Mouse (Mus musculus): ENCODE results near the gene Tuba1b. TPM values are rescaled to one million over a fixed set of nuclear protein-coding genes. Genes with fewer than 3 reads are reported as not detected.

Gene Tuba1b
- polyA plus RNA-seq, 1 experiment from 2014 or later = 2,588 TPM

DNA sequence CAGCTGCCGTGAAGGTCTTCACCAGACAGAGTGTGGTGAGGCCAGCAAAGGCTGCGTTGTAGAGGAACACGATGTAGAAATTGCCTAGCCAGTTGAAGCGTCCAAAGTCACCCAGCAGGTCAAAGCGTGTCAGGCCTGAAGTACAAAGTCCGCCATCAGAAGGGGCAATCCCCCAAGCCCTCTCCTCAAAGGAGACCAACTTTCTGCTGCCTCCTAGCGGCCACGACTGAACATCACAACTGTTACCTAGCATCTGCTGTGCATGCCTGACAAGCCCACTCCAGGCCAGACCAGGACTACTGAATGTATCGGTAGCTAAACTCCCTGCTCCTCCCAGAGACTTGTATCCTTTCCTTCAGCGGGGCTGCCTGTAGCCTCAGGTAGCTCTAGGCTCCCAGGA lies 29.7 kb downstream of the Tuba1b start:
- Histone ChIP-seq H3K4me1 (peaks cover 5% of the 10 kb centered on the region; the same call in 1 of the 2 replicates), H3K36me3 (peaks cover 66% of the 10 kb centered on the region), H3K27me3 (ENCODE audit: low read depth, poor library complexity, severe bottlenecking) (peaks cover 14% of the 10 kb centered on the region), H3K27ac (replicated peaks) (no peak overlapping the region; the same call in 1 of the 2 replicates), H3K4me3 (no peak overlapping the region), H3K9me3 (replicated peaks) (no peaks in the 10 kb centered on the region)
- DNase-seq (ENCODE audit: low spot score) = peak; percentile 77
- 32% methylated on average over 10 of the region's 10 CpGs for WGBS

DNA sequence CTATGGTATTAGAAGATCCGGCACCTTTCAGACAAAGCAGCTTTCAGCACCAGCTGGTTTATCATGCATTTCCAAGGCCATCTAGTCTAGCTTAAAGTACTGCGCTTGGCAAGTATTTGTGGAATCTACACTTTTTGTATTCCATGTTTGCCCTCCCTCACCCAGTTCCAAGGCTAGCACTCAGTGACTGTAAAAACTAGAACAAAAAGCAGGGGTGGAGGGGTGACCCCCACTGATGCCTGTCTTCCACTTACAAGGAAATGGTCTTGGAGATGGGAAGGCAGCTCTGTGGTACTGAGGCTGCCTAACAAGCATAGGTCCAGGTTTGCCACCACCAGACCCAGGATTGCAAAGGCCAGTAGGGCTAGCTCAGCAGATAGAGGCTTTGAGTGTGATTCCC lies 31.8 kb downstream of the Tuba1b start:
- Histone ChIP-seq H3K4me1 (peaks cover 17% of the 10 kb centered on the region), H3K9me3 (replicated peaks) (no peaks in the 10 kb centered on the region), H3K36me3 (peaks cover 45% of the 10 kb centered on the region), H3K27ac (replicated peaks) (no peak overlapping the region), H3K4me3 (no peak overlapping the region), H3K27me3 (ENCODE audit: low read depth, poor library complexity, severe bottlenecking) (peaks cover 35% of the 10 kb centered on the region)
- WGBS = 92% methylated on average over 2 of the region's 2 CpGs
- DNase-seq (ENCODE audit: low spot score) = no peak

DNA sequence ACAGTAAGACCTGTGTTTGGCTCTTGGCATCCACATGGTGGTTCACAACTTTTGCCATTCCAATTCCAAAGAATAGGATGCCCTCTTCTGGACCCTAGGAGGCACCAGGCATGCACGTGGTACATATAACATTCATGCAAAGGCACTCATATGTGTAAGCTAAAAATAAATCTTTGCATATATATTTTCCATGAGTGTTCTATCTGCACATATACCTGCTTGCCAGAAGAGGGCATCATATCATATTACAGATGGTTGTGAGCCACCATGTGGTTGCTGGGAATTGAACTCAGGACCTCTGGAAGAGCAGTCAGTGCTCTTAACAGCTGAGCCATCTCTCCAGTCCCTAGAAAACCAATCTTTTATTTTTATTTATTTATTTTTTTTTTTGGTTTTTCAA lies 32.8 kb downstream of the Tuba1b start:
- Histone ChIP-seq H3K36me3 (peaks cover 36% of the 10 kb centered on the region), H3K9me3 (replicated peaks) (no peaks in the 10 kb centered on the region), H3K4me3 (no peak overlapping the region), H3K4me1 (peaks cover 26% of the 10 kb centered on the region), H3K27me3 (ENCODE audit: low read depth, poor library complexity, severe bottlenecking) (peaks cover 46% of the 10 kb centered on the region), H3K27ac (replicated peaks) (no peak overlapping the region)
- no peak for DNase-seq (ENCODE audit: low spot score)
- WGBS = 64% methylated on average over 1 of the region's 1 CpGs

GRCm38 (mm10) chr15:98897928-98898800 lies 36.2 kb downstream of the Tuba1b start, which contains the start of gene Dhh:
Gene Dhh (minus strand): TSS chr15:98898540.
- peak; percentile 52 for DNase-seq (ENCODE audit: low spot score)
- H3K36me3 ChIP-seq = peaks cover 3% of the 10 kb centered on the region
- H3K27ac ChIP-seq (replicated peaks) = 0 out of 2 replicates have a peak within 1 kb of the TSS, but pooled peaks have one; percentile 6
- H3K9me3 ChIP-seq (replicated peaks) = no peaks in the 10 kb centered on the region
- H3K4me1 ChIP-seq = peaks cover 54% of the 10 kb centered on the region
- H3K4me3 ChIP-seq = peak within 1 kb of the TSS; percentile 42
- H3K27me3 ChIP-seq (ENCODE audit: low read depth, poor library complexity, severe bottlenecking) = peaks cover 79% of the 10 kb centered on the region
- 1% methylated on average over 41 of the region's 41 CpGs for WGBS

DNA sequence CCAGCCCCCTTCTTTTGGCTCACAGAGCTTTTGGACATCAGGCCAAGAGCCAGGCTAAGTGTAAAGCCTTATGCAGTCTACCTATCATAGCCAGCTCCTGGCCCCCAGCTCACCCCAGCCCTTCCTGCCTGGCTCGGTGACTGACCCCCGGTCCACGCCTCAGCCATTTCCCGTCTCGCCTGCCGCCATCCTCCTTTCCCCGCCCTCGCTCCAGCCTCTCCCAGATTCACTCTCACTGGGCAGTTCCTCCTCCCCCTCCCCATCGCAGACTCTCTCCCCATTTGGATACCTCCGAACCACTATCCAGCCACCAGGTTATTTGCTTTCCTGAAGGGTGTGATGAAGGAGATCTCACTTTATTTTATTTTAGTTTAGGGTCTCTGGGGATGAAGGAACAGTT lies 36.9 kb downstream of the Tuba1b start:
- Histone ChIP-seq H3K4me1 (peaks cover 54% of the 10 kb centered on the region), H3K36me3 (no peaks in the 10 kb centered on the region), H3K27ac (replicated peaks) (0 out of 2 replicates have a peak overlapping the region, but pooled peaks have one; percentile 6), H3K4me3 (peak overlapping the region; percentile 42), H3K9me3 (replicated peaks) (no peaks in the 10 kb centered on the region), H3K27me3 (ENCODE audit: low read depth, poor library complexity, severe bottlenecking) (peaks cover 86% of the 10 kb centered on the region)
- 2% methylated on average over 10 of the region's 10 CpGs for WGBS
- DNase-seq (ENCODE audit: low spot score) = peak; percentile 29

DNA sequence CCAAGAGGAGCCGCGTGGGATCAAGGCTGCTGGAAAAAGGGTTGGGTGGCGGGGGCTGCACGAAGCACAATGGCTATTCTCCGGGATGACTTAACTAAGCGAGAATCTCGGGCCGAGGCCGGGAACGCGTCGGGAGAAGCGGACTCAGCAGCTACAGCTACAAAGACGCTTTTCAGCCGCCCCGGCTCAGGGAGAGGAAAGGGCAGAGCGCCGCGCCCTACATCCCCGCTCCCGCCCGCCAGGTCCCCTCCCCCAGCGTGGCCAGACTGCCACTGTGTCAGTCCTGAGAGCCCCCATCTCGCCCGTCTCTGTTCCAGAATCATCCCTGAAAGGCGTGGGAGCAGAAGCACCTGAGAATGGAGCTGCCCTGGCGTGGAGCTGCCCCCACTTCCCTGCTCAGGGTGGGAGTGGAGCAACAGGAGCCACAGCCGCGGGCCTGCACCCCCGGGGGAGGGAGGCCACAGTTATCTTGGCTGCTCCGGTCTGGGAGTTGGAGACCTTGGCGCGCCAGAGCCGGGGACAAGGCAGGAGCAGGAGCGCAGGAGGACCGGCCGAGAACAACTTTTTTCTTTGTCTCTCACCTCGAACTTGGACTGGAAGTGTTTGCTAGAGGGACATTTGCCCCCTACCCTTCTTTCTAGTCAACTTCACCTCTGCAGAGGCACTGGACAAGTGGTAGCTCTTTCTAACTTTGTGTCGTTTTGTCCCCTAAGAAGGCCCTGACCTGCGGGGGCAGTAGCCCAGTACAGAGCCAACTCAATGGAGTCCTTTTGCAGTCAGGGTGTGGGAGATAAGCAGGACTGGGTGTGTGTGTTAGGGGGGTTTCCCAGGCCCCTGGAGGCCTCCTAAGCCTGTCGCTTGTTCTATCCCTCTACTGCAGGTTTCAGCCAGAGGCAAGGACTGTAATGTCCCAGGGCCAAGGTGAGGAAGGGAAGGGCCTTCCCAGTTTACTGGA lies 38.5 kb downstream of the Tuba1b start:
- peak; percentile 83 for DNase-seq (ENCODE audit: low spot score)
- peak overlapping the region; percentile 84 for H3K27ac ChIP-seq (replicated peaks)
- WGBS = under 1% methylated on average over 41 of the region's 41 CpGs

GRCm38 (mm10) chr15:98894746-98895634 lies 39.4 kb downstream of the Tuba1b start:
- DNase-seq (ENCODE audit: low spot score) = peak; percentile 52
- H3K27ac ChIP-seq (replicated peaks) = peak overlapping the region; percentile 84
- peaks cover 97% of the 10 kb centered on the region for H3K27me3 ChIP-seq (ENCODE audit: low read depth, poor library complexity, severe bottlenecking)
- H3K9me3 ChIP-seq (replicated peaks) = no peaks in the 10 kb centered on the region
- no peaks in the 10 kb centered on the region for H3K36me3 ChIP-seq
- peaks cover 58% of the 10 kb centered on the region for H3K4me1 ChIP-seq
- peak overlapping the region; percentile 63 for H3K4me3 ChIP-seq
- 2% methylated on average over 38 of the region's 38 CpGs for WGBS

More for the DNA sequence above, 38.5 kb downstream of the Tuba1b start:
- peaks cover 58% of the 10 kb centered on the region for H3K4me1 ChIP-seq
- H3K36me3 ChIP-seq = no peaks in the 10 kb centered on the region
- no peaks in the 10 kb centered on the region for H3K9me3 ChIP-seq (replicated peaks)
- H3K27me3 ChIP-seq (ENCODE audit: low read depth, poor library complexity, severe bottlenecking) = peaks cover 99% of the 10 kb centered on the region
- peak overlapping the region; percentile 63 for H3K4me3 ChIP-seq

DNA sequence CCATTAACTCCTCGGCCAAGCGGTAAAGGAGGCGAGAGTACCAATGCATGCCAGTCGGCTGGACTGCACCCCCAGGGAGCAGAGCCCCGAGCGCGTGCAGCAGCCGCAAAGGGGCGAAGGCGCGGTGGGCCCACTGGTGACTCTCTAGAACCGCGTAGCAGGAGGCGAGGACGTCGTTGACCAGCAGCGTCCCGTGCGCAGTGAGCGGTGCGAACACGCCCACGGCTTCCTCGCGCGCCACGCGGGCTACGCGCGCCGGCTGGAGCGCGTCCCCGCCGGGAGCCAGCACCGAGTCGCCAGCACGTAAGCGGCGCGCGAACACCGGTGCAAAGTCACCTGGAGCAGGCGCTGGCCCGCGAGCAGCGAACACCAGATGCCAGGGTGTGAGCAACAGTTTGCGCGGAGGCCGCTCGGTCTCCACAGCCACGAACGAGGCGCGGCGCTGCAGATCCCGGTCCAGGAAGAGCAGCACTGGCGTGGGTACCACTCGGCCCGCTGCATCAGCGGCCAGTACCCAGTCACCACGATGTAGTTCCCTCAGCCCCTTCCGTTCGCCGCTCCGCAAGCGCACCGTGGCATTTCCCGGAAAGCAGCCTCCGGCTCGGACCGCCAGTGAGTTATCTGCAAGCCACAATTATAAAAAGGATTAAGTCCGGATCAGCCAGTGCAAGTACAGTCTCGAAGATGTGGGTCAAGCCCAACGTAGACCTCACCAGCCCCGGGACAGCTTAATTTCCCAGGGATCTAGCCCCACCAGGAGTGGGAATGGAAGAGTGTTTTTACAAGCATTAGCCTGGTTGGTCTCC lies 40.2 kb downstream of the Tuba1b start, which contains the start of gene Rhebl1:
Gene Rhebl1, minus strand, starts transcription at position 601 of the 806 bp plus-strand sequence.
- Histone ChIP-seq H3K27ac (replicated peaks) (peak within 1 kb of the TSS; percentile 84), H3K36me3 (no peaks in the 10 kb centered on the region), H3K4me1 (peaks cover 58% of the 10 kb centered on the region), H3K4me3 (peak within 1 kb of the TSS; percentile 63), H3K9me3 (replicated peaks) (no peaks in the 10 kb centered on the region), H3K27me3 (ENCODE audit: low read depth, poor library complexity, severe bottlenecking) (peaks cover 88% of the 10 kb centered on the region)
- peak; percentile 66 for DNase-seq (ENCODE audit: low spot score)
- under 1% methylated on average over 77 of the region's 77 CpGs for WGBS

DNA sequence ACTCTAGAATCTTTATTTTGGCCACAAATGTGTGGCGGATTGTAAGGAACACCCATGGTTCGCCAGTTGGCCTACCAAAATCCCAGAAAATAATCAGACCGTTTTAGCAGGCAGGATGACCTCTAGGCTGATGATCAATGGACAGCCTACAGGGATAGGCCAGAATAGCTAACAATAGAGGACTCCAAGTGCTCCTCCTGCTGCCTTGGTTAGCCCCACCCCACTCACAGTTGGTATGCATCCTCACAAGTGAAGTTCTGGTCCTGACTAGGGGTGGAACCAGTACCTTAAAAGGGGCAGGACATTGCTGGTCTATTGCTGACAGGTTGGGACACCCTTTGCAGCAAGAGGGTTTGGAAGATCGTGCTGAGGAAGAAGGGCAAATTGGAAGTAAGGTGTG lies 41.3 kb downstream of the Tuba1b start:
- Histone ChIP-seq H3K4me3 (no peak overlapping the region), H3K4me1 (peaks cover 50% of the 10 kb centered on the region), H3K36me3 (no peaks in the 10 kb centered on the region), H3K27ac (replicated peaks) (no peak overlapping the region), H3K27me3 (ENCODE audit: low read depth, poor library complexity, severe bottlenecking) (peaks cover 84% of the 10 kb centered on the region), H3K9me3 (replicated peaks) (no peaks in the 10 kb centered on the region)
- WGBS = 41% methylated on average over 4 of the region's 4 CpGs
- no peak for DNase-seq (ENCODE audit: low spot score)

DNA sequence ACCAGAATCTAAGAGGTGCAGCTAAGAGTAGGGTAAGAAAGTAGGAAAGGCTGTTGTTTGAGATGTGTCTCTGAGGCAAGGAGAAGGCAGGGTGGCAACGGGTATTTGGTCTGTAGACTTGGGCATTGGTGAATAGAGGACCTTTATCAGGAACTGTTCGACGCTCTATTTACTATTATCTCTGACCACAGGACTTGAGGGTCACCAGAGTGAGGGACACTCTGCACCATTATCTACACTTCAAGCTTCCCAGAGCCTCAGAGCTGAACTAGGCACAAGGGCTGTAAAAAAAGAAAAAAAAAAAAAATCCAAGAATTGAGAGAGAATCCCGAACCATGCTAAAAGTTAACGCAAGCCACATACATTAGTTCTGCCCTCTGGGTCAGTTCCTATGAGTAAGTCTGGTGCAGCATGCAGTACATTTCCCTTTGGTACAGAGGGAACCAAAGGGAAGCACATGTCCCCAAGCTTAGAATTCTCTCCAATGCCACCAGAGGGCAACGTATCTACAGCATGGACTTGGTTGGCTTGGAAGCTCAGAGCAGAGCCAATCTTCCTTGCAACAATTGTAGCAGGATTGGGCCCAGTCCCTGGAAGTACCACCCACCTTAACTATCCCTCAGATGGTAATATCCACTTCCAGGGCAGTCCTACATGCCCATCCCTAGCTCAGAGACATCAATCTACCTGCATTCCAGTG lies 42.3 kb downstream of the Tuba1b start:
- Histone ChIP-seq H3K27me3 (ENCODE audit: low read depth, poor library complexity, severe bottlenecking) (peaks cover 74% of the 10 kb centered on the region), H3K4me3 (peak overlapping the region; percentile 7; the same call in 1 of the 2 replicates), H3K27ac (replicated peaks) (no peak overlapping the region), H3K36me3 (no peaks in the 10 kb centered on the region), H3K4me1 (peaks cover 40% of the 10 kb centered on the region), H3K9me3 (replicated peaks) (no peaks in the 10 kb centered on the region)
- peak; percentile 57 for DNase-seq (ENCODE audit: low spot score)
- WGBS = 44% methylated on average over 6 of the region's 6 CpGs

Measured in midbrain, embryonic 10.5 days (tissue).